Mouse (Mus musculus) retina, adult 2 months (tissue): ENCODE measurements around the gene Gm2115.
A peak's percentile ranks its signal among the peaks of the same experiment; 100 is the strongest.

ENCODE experiments used
- DNase-seq: peaks from one replicate; pipeline ENCODE4 v3.0.0-alpha.2; 2012; ENCODE audit warnings: low read depth, low spot score

Gm2115 gene

GRCm38 (mm10) chr7:84586360-84587100 lies 57.8 kb downstream of the Gm2115 start:
- no peak for DNase-seq

GRCm38 (mm10) chr7:84587101-84587783 lies 58.5 kb downstream of the Gm2115 start:
- no peak for DNase-seq

- no peak for DNase-seq
These were observed 61.9 kb downstream of the Gm2115 start for GRCm38 (mm10) chr7:84590622-84591021.

GRCm38 (mm10) chr7:84591347-84591746 lies 62.6 kb downstream of the Gm2115 start:
- no peak for DNase-seq

- DNase-seq: peak; percentile 69
These were observed 65.5 kb downstream of the Gm2115 start for GRCm38 (mm10) chr7:84594087-84594916.

GRCm38 (mm10) chr7:84594917-84595303 lies 66.2 kb downstream of the Gm2115 start:
- no peak for DNase-seq

- no peak for DNase-seq
These were observed 67.2 kb downstream of the Gm2115 start for GRCm38 (mm10) chr7:84596002-84596401.

GRCm38 (mm10) chr7:84596633-84597032 lies 67.9 kb downstream of the Gm2115 start:
- DNase-seq: no peak

GRCm38 (mm10) chr7:84600631-84601030 lies 71.9 kb downstream of the Gm2115 start:
- DNase-seq: no peak

- DNase-seq: no peak
These were observed 72.6 kb downstream of the Gm2115 start for GRCm38 (mm10) chr7:84601331-84601730.

- no peak for DNase-seq
These were observed 75.7 kb downstream of the Gm2115 start for GRCm38 (mm10) chr7:84604501-84604900.

GRCm38 (mm10) chr7:84605033-84605687 lies 76.4 kb downstream of the Gm2115 start:
- no peak for DNase-seq

- DNase-seq: no peak
These were observed 77.0 kb downstream of the Gm2115 start for GRCm38 (mm10) chr7:84605704-84606292.

- DNase-seq: peak; percentile 53
These were observed 77.6 kb downstream of the Gm2115 start, which contains the start of gene Fah for GRCm38 (mm10) chr7:84606293-84606749. Fah (minus strand) TSS chr7:84606722.

- no peak for DNase-seq
These were observed 82.9 kb downstream of the Gm2115 start for GRCm38 (mm10) chr7:84611609-84612008.

GRCm38 (mm10) chr7:84612445-84612844 lies 83.7 kb downstream of the Gm2115 start:
- DNase-seq: no peak

GRCm38 (mm10) chr7:84618951-84619350 lies 90.2 kb downstream of the Gm2115 start:
- DNase-seq: no peak

GRCm38 (mm10) chr7:84620956-84621355 lies 92.2 kb downstream of the Gm2115 start:
- no peak for DNase-seq

- DNase-seq: no peak
These were observed 95.0 kb downstream of the Gm2115 start for GRCm38 (mm10) chr7:84623718-84624117.

- no peak for DNase-seq
These were observed 103.1 kb downstream of the Gm2115 start for GRCm38 (mm10) chr7:84631878-84632277.
